Mouse (Mus musculus): ENCODE results near the gene Map2k7.

DNA sequence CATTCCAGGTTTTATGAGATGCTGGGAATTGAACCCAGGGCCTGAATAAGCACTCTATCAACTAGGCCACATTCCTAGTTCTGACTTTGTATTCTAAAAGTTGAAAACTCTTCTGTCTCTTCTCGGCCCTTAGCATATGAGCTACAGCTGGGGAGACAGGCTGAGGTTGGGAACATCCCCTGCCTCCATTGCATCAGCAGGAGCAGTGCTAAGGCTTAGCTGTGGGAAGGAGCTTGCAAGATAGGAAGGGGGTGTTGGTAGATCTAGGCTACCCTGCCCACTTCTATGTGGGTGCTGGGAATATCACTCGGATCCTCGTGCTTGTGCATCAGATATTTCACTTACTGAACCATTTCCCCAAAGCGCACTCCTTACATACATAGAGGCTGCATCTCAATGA is 10.6 kb upstream of the Map2k7 start:
- no peak for TF ChIP-seq POLR2A (IDR thresholded peaks at IDR 0.05; ENCODE audit: control insufficient read depth in 1 of 2, insufficient read depth in 1 of 2, low read depth in 1 of 2, low read length in 2 of 2, poor library complexity in 1 of 2)
- no peak for TF ChIP-seq CTCF (IDR thresholded peaks at IDR 0.05 in 2 of 3, conservative IDR thresholded peaks at IDR 0.05 in 1 of 3; ENCODE audit: control insufficient read depth in 1 of 3, insufficient read depth in 1 of 3, low read depth in 2 of 3, low read length in 3 of 3, poor library complexity in 1 of 3, severe bottlenecking in 1 of 3)
- no peak for TF ChIP-seq SIN3A (IDR thresholded peaks at IDR 0.05; ENCODE audit: low read length)
- TF ChIP-seq ZKSCAN1 (IDR thresholded peaks at IDR 0.05; ENCODE audit: low read depth, low read length) = no peak
- no peak for TF ChIP-seq EP300 (IDR thresholded peaks at IDR 0.05; ENCODE audit: low read depth in 1 of 2, low read length in 2 of 2)
- no peak for TF ChIP-seq KAT2A (conservative IDR thresholded peaks at IDR 0.05; ENCODE audit: low read depth, low read length)
- TF ChIP-seq MYB (IDR thresholded peaks at IDR 0.05; ENCODE audit: low read depth, low read length) = no peak
- no peak for TF ChIP-seq TCF12 (IDR thresholded peaks at IDR 0.05; ENCODE audit: low read depth, low read length)
- TF ChIP-seq MXI1 (IDR thresholded peaks at IDR 0.05; ENCODE audit: low read depth, low read length) = no peak
- no peak for TF ChIP-seq USF2 (IDR thresholded peaks at IDR 0.05; ENCODE audit: borderline replicate concordance in 1 of 2, insufficient read depth in 1 of 2, low read depth in 1 of 2, low read length in 2 of 2)
- no peak for TF ChIP-seq SMC3 (IDR thresholded peaks at IDR 0.05; ENCODE audit: low read depth, low read length)
- TF ChIP-seq RAD21 (IDR thresholded peaks at IDR 0.05; ENCODE audit: low read depth, low read length) = no peak
- TF ChIP-seq CHD1 (IDR thresholded peaks at IDR 0.05; ENCODE audit: low read depth, low read length) = no peak
- TF ChIP-seq MAZ (IDR thresholded peaks at IDR 0.05; ENCODE audit: low read depth, low read length) = no peak
